Mouse (Mus musculus): Measurements from ENCODE around the gene Zfp423.

DNA sequence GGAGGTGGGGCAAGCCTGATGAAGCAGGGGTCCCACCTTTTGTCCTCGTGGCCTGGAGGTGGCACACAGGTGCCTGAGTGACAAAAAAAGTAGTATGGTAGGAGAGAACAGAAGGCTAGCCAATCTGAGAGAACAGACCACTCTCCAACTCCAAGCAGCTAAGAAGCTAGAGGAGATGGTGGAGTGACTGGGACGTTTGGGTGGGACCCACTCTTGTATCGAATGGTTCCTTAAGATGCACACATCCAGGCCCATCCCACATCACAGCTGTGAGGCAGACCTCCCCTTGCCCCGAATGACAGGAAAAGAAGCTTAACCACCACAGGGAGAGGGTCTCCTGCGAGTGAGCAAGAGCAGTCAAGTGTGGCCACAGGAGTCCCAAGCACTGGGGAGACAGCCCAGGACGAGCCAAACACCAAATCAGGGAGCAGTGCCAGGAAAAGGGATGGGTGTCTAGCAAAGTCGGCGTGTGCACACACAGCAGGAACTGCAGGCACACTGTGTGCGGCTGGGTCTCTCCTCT is 242.6 kb downstream of the Zfp423 start:
- TF ChIP-seq CTCF (IDR thresholded peaks at IDR 0.05; ENCODE audit: low read depth) (no peak), EP300 (IDR thresholded peaks at IDR 0.05; ENCODE audit: low read depth) (no peak)

All from heart, postnatal 0 days (tissue).